In genomic region chr17:84865158-84865557, GRCm38 (mm10) we compare ENCODE assay signal across 11 mouse cellular contexts.
DNase-seq lines count a peak whose midpoint lies in the region; ATAC-seq and TF ChIP-seq lines count a peak whose summit lies in the region.
"Had no signal": no experiment of that assay in that cellular context is flagged by ENCODE, and none has a peak within 500 bp of the region (broad histone marks: within the 10 kb centered on the region; RNA-seq: fewer than 3 reads in every experiment).

No protein-coding gene starts in this region.

- no peaks in the 10 kb centered on the region for H3K9me3 ChIP-seq in heart, postnatal 0 days (replicated peaks; ENCODE audit: control insufficient read depth, low read length)
- H3K9me3 ChIP-seq in hindbrain, embryonic 16.5 days (ENCODE audit: control insufficient read depth, low read length), result no peaks in the 10 kb centered on the region
- no peaks in the 10 kb centered on the region for H3K9me3 ChIP-seq in midbrain, embryonic 13.5 days
- H3K9me3 ChIP-seq: forebrain, embryonic 15.5 days had no signal

- peaks cover 10% of the 10 kb centered on the region; the same call in 1 of the 2 replicates for H3K4me1 ChIP-seq in heart, postnatal 0 days (ENCODE audit: control insufficient read depth, insufficient read depth)
- H3K4me1 ChIP-seq in hindbrain, embryonic 16.5 days (ENCODE audit: control insufficient read depth, insufficient read depth, low read depth, low read length), result no peaks in the 10 kb centered on the region
- no peaks in the 10 kb centered on the region for H3K4me1 ChIP-seq in midbrain, embryonic 13.5 days (replicated peaks)

- H3K4me2 ChIP-seq in heart, postnatal 0 days (ENCODE audit: low read depth, low read length), result no peak overlapping the region
- H3K4me2 ChIP-seq in hindbrain, embryonic 16.5 days (ENCODE audit: low read length), result no peak overlapping the region
- no peak overlapping the region for H3K4me2 ChIP-seq in midbrain, embryonic 13.5 days (replicated peaks)
- H3K4me2 ChIP-seq: forebrain, embryonic 15.5 days had no signal

- no peak overlapping the region for H3K9ac ChIP-seq in heart, postnatal 0 days (replicated peaks; ENCODE audit: low read depth, low read length)
- H3K9ac ChIP-seq in hindbrain, embryonic 16.5 days (ENCODE audit: low read depth, low read length), result no peak overlapping the region
- H3K9ac ChIP-seq in midbrain, embryonic 13.5 days (replicated peaks), result no peak overlapping the region
- H3K9ac ChIP-seq: forebrain, embryonic 15.5 days had no signal

- H3K27me3 ChIP-seq in heart, postnatal 0 days (ENCODE audit: control insufficient read depth, insufficient read depth, low read length), result no peaks in the 10 kb centered on the region
- H3K27me3 ChIP-seq in hindbrain, embryonic 16.5 days (replicated peaks; ENCODE audit: control insufficient read depth, insufficient read depth, low read length), result no peaks in the 10 kb centered on the region
- no peaks in the 10 kb centered on the region for H3K27me3 ChIP-seq in midbrain, embryonic 13.5 days
- H3K27me3 ChIP-seq: forebrain, embryonic 15.5 days had no signal

- H3K4me3 ChIP-seq in heart, postnatal 0 days (ENCODE audit: low read depth, low read length), result no peak overlapping the region
- H3K4me3 ChIP-seq in hindbrain, embryonic 16.5 days (ENCODE audit: low read length), result no peak overlapping the region
- H3K4me3 ChIP-seq in midbrain, embryonic 13.5 days (replicated peaks), result no peak overlapping the region
- H3K4me3 ChIP-seq: forebrain, embryonic 15.5 days had no signal

- ATAC-seq in heart, postnatal 0 days (ENCODE audit: insufficient read depth, low read depth), result peak; percentile 97
- ATAC-seq in hindbrain, embryonic 16.5 days, result no peak
- no peak for ATAC-seq in midbrain, embryonic 13.5 days
- ATAC-seq: forebrain, embryonic 15.5 days had no signal

- no peak for TF ChIP-seq CTCF in heart, postnatal 0 days (IDR thresholded peaks at IDR 0.05; ENCODE audit: low read depth)

- WGBS in heart, postnatal 0 days, result 30% methylated on average over 2 of the region's 2 CpGs
- WGBS in hindbrain, embryonic 16.5 days, result 49% methylated on average over 2 of the region's 2 CpGs
- WGBS in midbrain, embryonic 13.5 days, result 59% methylated on average over 2 of the region's 2 CpGs

- no peak for TF ChIP-seq EP300 in heart, postnatal 0 days (IDR thresholded peaks at IDR 0.05; ENCODE audit: low read depth)

- H3K36me3 ChIP-seq in heart, postnatal 0 days (replicated peaks; ENCODE audit: control insufficient read depth, insufficient read depth, low read length), result no peaks in the 10 kb centered on the region
- H3K36me3 ChIP-seq in hindbrain, embryonic 16.5 days (ENCODE audit: control insufficient read depth, insufficient read depth, low read length), result no peaks in the 10 kb centered on the region
- no peaks in the 10 kb centered on the region for H3K36me3 ChIP-seq in midbrain, embryonic 13.5 days
- H3K36me3 ChIP-seq: forebrain, embryonic 15.5 days had no signal

- peak overlapping the region; percentile 83 for H3K27ac ChIP-seq in heart, postnatal 0 days (ENCODE audit: low read depth)
- no peak overlapping the region for H3K27ac ChIP-seq in hindbrain, embryonic 16.5 days (ENCODE audit: low read depth, low read length)
- no peak overlapping the region for H3K27ac ChIP-seq in midbrain, embryonic 13.5 days
- H3K27ac ChIP-seq: forebrain, embryonic 15.5 days; stomach, postnatal 0 days had no signal

- peak; percentile 37 to 52 for DNase-seq in gastrocnemius, adult 8-10 months (ENCODE audit: low spot score in 2 of 2)
- DNase-seq in gastrocnemius, postnatal 10 days, result no peak
- peak; percentile 79 for DNase-seq in adrenal gland, adult 8-10 months
- peak; percentile 84 for DNase-seq in cerebellum, adult 9-10 months
- peak; percentile 78 for DNase-seq in heart, postnatal 0 days (ENCODE audit: low spot score)
- DNase-seq in lung, postnatal 25 days (ENCODE audit: low spot score), result no peak
- DNase-seq: lung, postnatal 10 days had no signal

Comparison
In these comparisons a context has a peak if more than half of its experiments do, and no peak if none do; other contexts are left out.
1. DNase-seq: peak in gastrocnemius, adult 8-10 months (2 of 2), adrenal gland, adult 8-10 months (single experiment), cerebellum, adult 9-10 months (single experiment) and heart, postnatal 0 days (single experiment); none in gastrocnemius, postnatal 10 days (single experiment) and lung, postnatal 25 days (single experiment).